Mouse (Mus musculus): ENCODE data around the gene Hsd3b1. TPM values are rescaled to one million over a fixed set of nuclear protein-coding genes. Genes with fewer than 3 reads are reported as not detected.

Hsd3b1 gene
- total and polyA plus RNA-seq, 3 experiments, result 0.04 TPM; not detected in 2

GRCm38 (mm10) chr3:98855160-98855559 is 4.4 kb downstream of the Hsd3b1 start:
- Histone ChIP-seq H3K9ac (ENCODE audit: control insufficient read depth, low read depth, low read length, poor library complexity, severe bottlenecking) (no peak overlapping the region), H3K36me3 (ENCODE audit: control insufficient read depth in 1 of 2, insufficient read depth in 2 of 2, low read length in 2 of 2) (peaks cover 0 to 12% of the 10 kb centered on the region in 2 experiments; a peak in 2 of 4 replicates), H3K27ac (ENCODE audit: control insufficient read depth, low read depth, low read length) (no peak overlapping the region), H3K4me1 (ENCODE audit: control insufficient read depth in 1 of 2, insufficient read depth in 2 of 2, low read length in 2 of 2) (peaks cover 0 to 14% of the 10 kb centered on the region in 2 experiments), H3K79me2 (ENCODE audit: control insufficient read depth, insufficient read depth, low read length, poor library complexity) (no peaks in the 10 kb centered on the region), H3K4me3 (ENCODE audit: control insufficient read depth in 1 of 2, insufficient read depth in 1 of 2, low read depth in 2 of 2, low read length in 2 of 2) (no peak overlapping the region), H3K27me3 (ENCODE audit: control insufficient read depth in 1 of 2, insufficient read depth in 2 of 2, low read length in 2 of 2) (no peaks in the 10 kb centered on the region), H3K9me3 (replicated peaks; ENCODE audit: insufficient read depth, low read length) (no peaks in the 10 kb centered on the region)
- peak; percentile 52 for DNase-seq (ENCODE audit: low read depth, low spot score)
- no peak for TF ChIP-seq ZKSCAN1 (IDR thresholded peaks at IDR 0.05; ENCODE audit: low read depth, low read length)
- TF ChIP-seq TCF12 (IDR thresholded peaks at IDR 0.05; ENCODE audit: low read depth, low read length), result peak; percentile 70
- TF ChIP-seq TAL1 (IDR thresholded peaks at IDR 0.05; ENCODE audit: low read length), result peak; percentile 72
- TF ChIP-seq MAZ (IDR thresholded peaks at IDR 0.05; ENCODE audit: low read depth, low read length), result no peak
- TF ChIP-seq GATA1 (IDR thresholded peaks at IDR 0.05; ENCODE audit: low read depth, low read length), result peak; percentile 77
- peak; percentile 50 for TF ChIP-seq ETS1 (IDR thresholded peaks at IDR 0.05; ENCODE audit: low read depth, low read length)
- TF ChIP-seq EP300 (IDR thresholded peaks at IDR 0.05; ENCODE audit: low read depth in 1 of 2, low read length in 2 of 2), result peak; percentile 70

- H3K9me3 ChIP-seq (replicated peaks; ENCODE audit: insufficient read depth, low read length), result no peaks in the 10 kb centered on the region
- no peak overlapping the region for H3K9ac ChIP-seq (ENCODE audit: control insufficient read depth, low read depth, low read length, poor library complexity, severe bottlenecking)
- no peaks in the 10 kb centered on the region for H3K79me2 ChIP-seq (ENCODE audit: control insufficient read depth, insufficient read depth, low read length, poor library complexity)
- no peak overlapping the region for H3K4me3 ChIP-seq (ENCODE audit: control insufficient read depth in 1 of 2, insufficient read depth in 1 of 2, low read depth in 2 of 2, low read length in 2 of 2)
- DNase-seq (ENCODE audit: low read depth, low spot score), result no peak
- no peaks in the 10 kb centered on the region for H3K27me3 ChIP-seq (ENCODE audit: control insufficient read depth in 1 of 2, insufficient read depth in 2 of 2, low read length in 2 of 2)
- TF ChIP-seq NRF1 (IDR thresholded peaks at IDR 0.05; ENCODE audit: insufficient read depth, low read depth, low read length, poor library complexity, severe bottlenecking) (no peak), JUND (IDR thresholded peaks at IDR 0.05; ENCODE audit: low read depth, low read length) (no peak), USF1 (IDR thresholded peaks at IDR 0.05; ENCODE audit: low read depth, low read length) (no peak), CTCF (IDR thresholded peaks at IDR 0.05 in 2 of 3, conservative IDR thresholded peaks at IDR 0.05 in 1 of 3; ENCODE audit: control insufficient read depth in 1 of 3, insufficient read depth in 1 of 3, low read depth in 2 of 3, low read length in 3 of 3, poor library complexity in 1 of 3, severe bottlenecking in 1 of 3) (no peak), MXI1 (IDR thresholded peaks at IDR 0.05; ENCODE audit: low read depth, low read length) (no peak), MAX (IDR thresholded peaks at IDR 0.05; ENCODE audit: low read length) (no peak), BHLHE40 (IDR thresholded peaks at IDR 0.05; ENCODE audit: borderline replicate concordance, low read depth, low read length) (no peak), CHD1 (IDR thresholded peaks at IDR 0.05; ENCODE audit: low read depth, low read length) (no peak), ZNF384 (IDR thresholded peaks at IDR 0.05; ENCODE audit: low read depth, low read length) (no peak), NELFE (IDR thresholded peaks at IDR 0.05; ENCODE audit: low read depth, low read length) (no peak), TAL1 (IDR thresholded peaks at IDR 0.05; ENCODE audit: low read length) (no peak), MAFK (IDR thresholded peaks at IDR 0.05; ENCODE audit: borderline replicate concordance, low read depth, low read length) (no peak), SIN3A (IDR thresholded peaks at IDR 0.05; ENCODE audit: low read length) (no peak), MYB (IDR thresholded peaks at IDR 0.05; ENCODE audit: low read depth, low read length) (no peak), GABPA (IDR thresholded peaks at IDR 0.05; ENCODE audit: low read depth, low read length) (no peak), ETS1 (IDR thresholded peaks at IDR 0.05; ENCODE audit: low read depth, low read length) (no peak), USF2 (IDR thresholded peaks at IDR 0.05; ENCODE audit: borderline replicate concordance in 1 of 2, insufficient read depth in 1 of 2, low read depth in 1 of 2, low read length in 2 of 2) (no peak), TBP (IDR thresholded peaks at IDR 0.05; ENCODE audit: low read depth, low read length) (no peak), GATA1 (IDR thresholded peaks at IDR 0.05; ENCODE audit: low read depth, low read length) (no peak), MAZ (IDR thresholded peaks at IDR 0.05; ENCODE audit: low read depth, low read length) (no peak)
- H3K36me3 ChIP-seq (ENCODE audit: control insufficient read depth in 1 of 2, insufficient read depth in 2 of 2, low read length in 2 of 2), result peaks cover 0 to 12% of the 10 kb centered on the region in 2 experiments; a peak in 2 of 4 replicates
- peaks cover 0 to 14% of the 10 kb centered on the region in 2 experiments for H3K4me1 ChIP-seq (ENCODE audit: control insufficient read depth in 1 of 2, insufficient read depth in 2 of 2, low read length in 2 of 2)
- no peak overlapping the region for H3K27ac ChIP-seq (ENCODE audit: control insufficient read depth, low read depth, low read length)
Measured at GRCm38 (mm10) chr3:98853685-98854084, 5.9 kb downstream of the Hsd3b1 start.
